In genomic region chr10:13109781-13110180, GRCm38 (mm10) we compare ENCODE assay signal across 14 mouse cellular contexts. TPM values are rescaled to one million over a fixed set of nuclear protein-coding genes. Genes with fewer than 3 reads are reported as not detected.
DNase-seq lines count a peak whose midpoint lies in the region; ATAC-seq and TF ChIP-seq lines count a peak whose summit lies in the region.
"Had no signal": no experiment of that assay in that cellular context is flagged by ENCODE, and none has a peak within 500 bp of the region (broad histone marks: within the 10 kb centered on the region; RNA-seq: fewer than 3 reads in every experiment).

No protein-coding gene starts in this region.

- H3K9ac ChIP-seq in forebrain, embryonic 12.5 days, result no peak overlapping the region
- no peak overlapping the region for H3K9ac ChIP-seq in forebrain, postnatal 0 days
- H3K9ac ChIP-seq in hindbrain, embryonic 11.5 days (ENCODE audit: low read depth, low read length), result no peak overlapping the region
- no peak overlapping the region for H3K9ac ChIP-seq in midbrain, embryonic 12.5 days (replicated peaks)
- no peak overlapping the region for H3K9ac ChIP-seq in midbrain, embryonic 16.5 days (ENCODE audit: low read depth, low read length)
- H3K9ac ChIP-seq in liver, embryonic 12.5 days, result no peak overlapping the region
- H3K9ac ChIP-seq: liver, embryonic 14.5 days had no signal

- ATAC-seq in forebrain, embryonic 12.5 days (ENCODE audit: low FRiP score), result no peak
- no peak for ATAC-seq in forebrain, postnatal 0 days
- no peak for ATAC-seq in hindbrain, embryonic 11.5 days (ENCODE audit: low FRiP score)
- ATAC-seq in midbrain, embryonic 12.5 days (ENCODE audit: low FRiP score, low read depth), result no peak
- ATAC-seq in midbrain, embryonic 16.5 days, result no peak
- no peak for ATAC-seq in liver, embryonic 12.5 days
- ATAC-seq: lung, postnatal 0 days had no signal

- no peak for TF ChIP-seq CTCF in forebrain, postnatal 0 days (IDR thresholded peaks at IDR 0.05; ENCODE audit: low read depth)

- H3K4me3 ChIP-seq in forebrain, embryonic 12.5 days (replicated peaks), result no peak overlapping the region
- no peak overlapping the region for H3K4me3 ChIP-seq in forebrain, postnatal 0 days (ENCODE audit: low read depth, low read length)
- H3K4me3 ChIP-seq in hindbrain, embryonic 10.5 days, result no peak overlapping the region
- H3K4me3 ChIP-seq in hindbrain, embryonic 11.5 days (ENCODE audit: low read depth, low read length), result no peak overlapping the region
- H3K4me3 ChIP-seq in midbrain, embryonic 12.5 days, result no peak overlapping the region
- no peak overlapping the region for H3K4me3 ChIP-seq in midbrain, embryonic 16.5 days (ENCODE audit: low read depth, low read length)
- H3K4me3 ChIP-seq in liver, embryonic 12.5 days, result no peak overlapping the region

- no peak overlapping the region; the same call in 1 of the 2 replicates for H3K4me2 ChIP-seq in forebrain, embryonic 12.5 days
- H3K4me2 ChIP-seq in forebrain, postnatal 0 days (ENCODE audit: low read depth), result no peak overlapping the region
- H3K4me2 ChIP-seq in hindbrain, embryonic 11.5 days (replicated peaks; ENCODE audit: low read depth, low read length), result no peak overlapping the region
- no peak overlapping the region for H3K4me2 ChIP-seq in midbrain, embryonic 12.5 days (replicated peaks)
- H3K4me2 ChIP-seq in midbrain, embryonic 16.5 days (ENCODE audit: low read length), result no peak overlapping the region
- no peak overlapping the region for H3K4me2 ChIP-seq in liver, embryonic 12.5 days

- WGBS in forebrain, embryonic 12.5 days, result 56% methylated on average over 1 of the region's 1 CpGs
- WGBS in forebrain, postnatal 0 days, result 72% methylated on average over 1 of the region's 1 CpGs
- WGBS in hindbrain, embryonic 10.5 days, result 50% methylated on average over 1 of the region's 1 CpGs
- 58% methylated on average over 1 of the region's 1 CpGs for WGBS in hindbrain, embryonic 11.5 days
- WGBS in midbrain, embryonic 12.5 days, result 78% methylated on average over 1 of the region's 1 CpGs
- 55% methylated on average over 1 of the region's 1 CpGs for WGBS in midbrain, embryonic 16.5 days
- WGBS in liver, embryonic 12.5 days (ENCODE audit: insufficient replicate concordance), result 50% methylated on average over 1 of the region's 1 CpGs

- H3K27me3 ChIP-seq in forebrain, embryonic 12.5 days, result no peaks in the 10 kb centered on the region
- H3K27me3 ChIP-seq in forebrain, postnatal 0 days (ENCODE audit: insufficient read depth, low read length), result no peaks in the 10 kb centered on the region
- no peaks in the 10 kb centered on the region for H3K27me3 ChIP-seq in hindbrain, embryonic 10.5 days (ENCODE audit: insufficient read depth, poor library complexity, severe bottlenecking)
- no peaks in the 10 kb centered on the region for H3K27me3 ChIP-seq in hindbrain, embryonic 11.5 days (ENCODE audit: control insufficient read depth, insufficient read depth, low read length)
- no peaks in the 10 kb centered on the region for H3K27me3 ChIP-seq in midbrain, embryonic 12.5 days
- H3K27me3 ChIP-seq in midbrain, embryonic 16.5 days (ENCODE audit: control insufficient read depth, insufficient read depth, low read depth, low read length), result no peaks in the 10 kb centered on the region
- H3K27me3 ChIP-seq in liver, embryonic 12.5 days (replicated peaks), result no peaks in the 10 kb centered on the region

- peaks cover 77% of the 10 kb centered on the region for H3K4me1 ChIP-seq in forebrain, embryonic 12.5 days
- peaks cover 8% of the 10 kb centered on the region for H3K4me1 ChIP-seq in forebrain, postnatal 0 days (ENCODE audit: insufficient read depth)
- peaks cover 84% of the 10 kb centered on the region for H3K4me1 ChIP-seq in hindbrain, embryonic 10.5 days (replicated peaks)
- H3K4me1 ChIP-seq in hindbrain, embryonic 11.5 days (replicated peaks; ENCODE audit: control insufficient read depth, insufficient read depth, low read length), result peaks cover 12% of the 10 kb centered on the region; the same call in 1 of the 2 replicates
- peaks cover 73% of the 10 kb centered on the region for H3K4me1 ChIP-seq in midbrain, embryonic 12.5 days
- H3K4me1 ChIP-seq in midbrain, embryonic 16.5 days (ENCODE audit: control insufficient read depth, insufficient read depth, low read length), result peaks cover 7% of the 10 kb centered on the region
- no peaks in the 10 kb centered on the region for H3K4me1 ChIP-seq in liver, embryonic 12.5 days

- H3K27ac ChIP-seq in forebrain, embryonic 12.5 days, result peak overlapping the region; percentile 83
- no peak overlapping the region for H3K27ac ChIP-seq in forebrain, postnatal 0 days (ENCODE audit: low read depth, low read length)
- peak overlapping the region; percentile 86 for H3K27ac ChIP-seq in hindbrain, embryonic 10.5 days
- H3K27ac ChIP-seq in hindbrain, embryonic 11.5 days (ENCODE audit: low read depth, low read length), result no peak overlapping the region
- H3K27ac ChIP-seq in midbrain, embryonic 12.5 days (replicated peaks), result peak overlapping the region; percentile 87
- no peak overlapping the region for H3K27ac ChIP-seq in midbrain, embryonic 16.5 days (ENCODE audit: low read length)
- H3K27ac ChIP-seq in liver, embryonic 12.5 days, result no peak overlapping the region
- H3K27ac ChIP-seq: liver, embryonic 14.5 days had no signal

- no peak for DNase-seq in forebrain, postnatal 0 days
- no peak for DNase-seq in hindbrain, embryonic 10.5 days (ENCODE audit: low spot score)
- DNase-seq in hindbrain, embryonic 11.5 days (ENCODE audit: low spot score), result no peak
- DNase-seq in B cell, adult 2 months, result no peak
- DNase-seq: adrenal gland, postnatal 36 days; cerebellum, adult 9-11 months; layer of hippocampus, postnatal 36 days; left cerebral cortex, postnatal 4 days had no signal

- no peaks in the 10 kb centered on the region for H3K9me3 ChIP-seq in forebrain, embryonic 12.5 days
- no peaks in the 10 kb centered on the region for H3K9me3 ChIP-seq in forebrain, postnatal 0 days (ENCODE audit: low read length)
- no peaks in the 10 kb centered on the region for H3K9me3 ChIP-seq in hindbrain, embryonic 10.5 days
- no peaks in the 10 kb centered on the region for H3K9me3 ChIP-seq in hindbrain, embryonic 11.5 days (ENCODE audit: control insufficient read depth, low read length)
- no peaks in the 10 kb centered on the region for H3K9me3 ChIP-seq in midbrain, embryonic 12.5 days
- H3K9me3 ChIP-seq in midbrain, embryonic 16.5 days (replicated peaks; ENCODE audit: control insufficient read depth, low read length, poor library complexity, severe bottlenecking), result no peaks in the 10 kb centered on the region
- no peaks in the 10 kb centered on the region for H3K9me3 ChIP-seq in liver, embryonic 12.5 days (replicated peaks)

- no peaks in the 10 kb centered on the region; the same call in 1 of the 2 replicates for H3K36me3 ChIP-seq in forebrain, embryonic 12.5 days (replicated peaks)
- no peaks in the 10 kb centered on the region for H3K36me3 ChIP-seq in forebrain, postnatal 0 days (ENCODE audit: insufficient read depth)
- peaks cover 5% of the 10 kb centered on the region; the same call in 1 of the 2 replicates for H3K36me3 ChIP-seq in hindbrain, embryonic 10.5 days
- H3K36me3 ChIP-seq in hindbrain, embryonic 11.5 days (ENCODE audit: control insufficient read depth, insufficient read depth, low read length), result no peaks in the 10 kb centered on the region
- H3K36me3 ChIP-seq in midbrain, embryonic 12.5 days, result peaks cover 4% of the 10 kb centered on the region; the same call in 1 of the 2 replicates
- H3K36me3 ChIP-seq in midbrain, embryonic 16.5 days (ENCODE audit: control insufficient read depth, insufficient read depth, low read length), result no peaks in the 10 kb centered on the region
- H3K36me3 ChIP-seq in liver, embryonic 12.5 days, result no peaks in the 10 kb centered on the region

RNA-seq across cellular contexts. Expression of gene Plagl1, which starts 49.5 kb away (rescaled TPM):
- 93.2 and 102 TPM in 2 replicates for polyA plus RNA-seq in forebrain, embryonic 12.5 days (2016; fragmentation: Nextera tagmentation; extraction: Ambion mirVana)
- 26.9 and 93.7 TPM in 2 replicates for total RNA-seq in forebrain, postnatal 0 days (2014; rRNA removed)
- 13.7 and 15.7 TPM in 2 replicates for polyA plus RNA-seq in forebrain, postnatal 0 days (2015; fragmentation: Nextera tagmentation; extraction: Ambion mirVana)
- 56.1 and 59.4 TPM in 2 replicates for polyA plus RNA-seq in hindbrain, embryonic 10.5 days (2016; fragmentation: Nextera tagmentation; extraction: Ambion mirVana)
- 94.8 and 98.9 TPM in 2 replicates for polyA plus RNA-seq in hindbrain, embryonic 11.5 days (2014; fragmentation: Nextera tagmentation; extraction: Ambion mirVana)
- 77.2 and 98.5 TPM in 2 replicates for polyA plus RNA-seq in midbrain, embryonic 12.5 days (2016; fragmentation: Nextera tagmentation; extraction: Ambion mirVana)
- polyA plus RNA-seq in midbrain, embryonic 16.5 days (2015; fragmentation: Nextera tagmentation; extraction: Ambion mirVana), result 26.3 and 31.0 TPM in 2 replicates
- polyA plus RNA-seq in liver, embryonic 12.5 days (2016; fragmentation: Nextera tagmentation; extraction: Ambion mirVana), result 55.7 and 63.5 TPM in 2 replicates

Comparison
In these comparisons a context has a peak if more than half of its experiments do, and no peak if none do; other contexts are left out.
1. H3K27ac ChIP-seq: peak in forebrain, embryonic 12.5 days (single experiment), hindbrain, embryonic 10.5 days (single experiment) and midbrain, embryonic 12.5 days (single experiment); none in forebrain, postnatal 0 days (single experiment), hindbrain, embryonic 11.5 days (single experiment), midbrain, embryonic 16.5 days (single experiment) and liver, embryonic 12.5 days (single experiment).